Mouse (Mus musculus) adrenal gland, adult 10 weeks (tissue): ENCODE data around the gene Gosr1. TPM values are rescaled to one million over a fixed set of nuclear protein-coding genes. Genes with fewer than 3 reads are reported as not detected.

Experiments
- polyA plus RNA-seq: library from polyadenylated mRNA; stranded (reverse); fragments of 350-450 nt; fragmentation: Illumina TruSeq; extraction: RNeasy Lipid Tissue Mini Kit (QIAGEN cat#74804); gene quantifications from one replicate; pipeline ENCODE4 v1.2.3, GENCODE M21; 2014; ENCODE audit warnings: low read depth, low replicate concordance

Gene Gosr1
- 61.1 TPM for polyA plus RNA-seq

DNA sequence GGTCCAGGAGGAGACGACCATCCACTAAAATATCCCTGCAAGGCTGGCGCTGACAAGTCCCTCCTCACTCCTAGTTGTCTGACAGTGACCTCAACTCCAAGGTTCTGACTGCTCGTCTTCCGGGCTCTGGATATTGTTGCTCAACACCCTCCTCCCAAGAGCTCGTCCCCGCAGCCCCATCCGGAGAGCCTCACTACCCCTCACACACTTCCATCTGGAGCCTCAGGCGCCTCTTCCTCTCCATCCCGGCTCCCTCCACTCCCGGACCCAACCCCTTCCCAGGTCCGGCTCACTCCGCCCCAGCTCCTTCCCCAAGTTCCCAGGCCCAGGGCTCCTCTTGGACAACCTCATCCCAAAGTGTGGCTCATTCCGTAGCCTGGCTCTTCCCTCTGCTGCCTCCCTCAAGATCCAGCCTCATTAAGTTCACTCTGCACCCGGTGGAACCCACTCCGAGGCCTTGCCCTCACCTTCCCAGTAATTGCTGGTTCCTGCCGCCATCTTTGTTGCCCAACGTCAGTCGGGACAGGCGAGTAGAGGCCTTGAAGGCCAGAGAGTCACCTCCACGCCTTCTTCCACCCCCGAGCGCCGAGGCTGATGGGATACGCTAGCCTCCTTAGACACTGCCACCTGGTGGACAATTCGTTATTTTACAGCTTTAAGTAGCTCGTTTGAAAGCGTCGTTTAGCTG lies at the start of gene Gosr1:
Gene Gosr1, minus strand, starts transcription at position 527 of the 688 bp plus-strand sequence.

GRCm38 (mm10) chr11:76679508-76679907 lies 83.9 kb downstream of the Gosr1 start, which contains the start of gene Trarg1:
Gene Trarg1, plus strand, starts transcription at chr11:76679808.

Other genes with a start within 250 kb of the Gosr1 start
- gene Abr, start 141.3 kb downstream of the Gosr1 start, polyA plus RNA-seq = 20.3 TPM
- gene Bhlha9, start 91.1 kb downstream of the Gosr1 start, polyA plus RNA-seq = not detected
- 2.1 TPM for gene Trarg1, start 83.8 kb downstream of the Gosr1 start, polyA plus RNA-seq
- 91.2 TPM for gene Cpd, start 83.4 kb upstream of the Gosr1 start, polyA plus RNA-seq
- 3.6 TPM for gene Tmigd1, start 138.6 kb upstream of the Gosr1 start, polyA plus RNA-seq
- 177 TPM for gene Blmh, start 161.2 kb upstream of the Gosr1 start, polyA plus RNA-seq
- gene Slc6a4, start 235.0 kb upstream of the Gosr1 start, polyA plus RNA-seq = 41.6 TPM